Mouse (Mus musculus): ENCODE data around the gene Sugct. TPM values are rescaled to one million over a fixed set of nuclear protein-coding genes. Genes with fewer than 3 reads are reported as not detected.

Sugct gene
- polyA plus RNA-seq, 1 experiment: 0.42 TPM

DNA sequence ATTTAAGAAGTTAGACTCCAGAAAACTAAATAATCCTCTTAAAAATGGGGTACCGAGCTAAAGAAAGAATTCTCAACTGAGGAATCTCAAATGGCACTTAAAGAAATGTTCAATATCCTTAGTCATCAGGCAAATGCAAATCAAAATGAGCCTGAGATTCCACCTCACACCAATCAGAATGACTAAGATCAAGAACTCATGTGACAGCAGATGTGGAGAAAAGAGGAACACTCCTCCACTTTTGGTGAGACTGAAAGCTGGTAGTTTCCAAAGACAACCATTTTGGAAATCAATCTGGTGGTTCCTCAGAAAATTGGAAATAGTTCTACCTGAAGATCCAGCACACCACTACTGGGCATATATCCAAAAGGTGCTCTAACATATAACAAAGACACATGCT is 28.0 kb downstream of the Sugct start:
- no peak overlapping the region for H3ac ChIP-seq (ENCODE audit: control insufficient read depth, insufficient read length, low read depth)
- TF ChIP-seq FOSL1 (IDR thresholded peaks at IDR 0.05; ENCODE audit: insufficient read depth, low read length, poor library complexity, severe bottlenecking) (no peak), USF1 (IDR thresholded peaks at IDR 0.05; ENCODE audit: low read depth) (no peak), CTCF (IDR thresholded peaks at IDR 0.05; ENCODE audit: control insufficient read depth, insufficient read depth, insufficient read length) (no peak), MAX (IDR thresholded peaks at IDR 0.05) (no peak), MYOG (IDR thresholded peaks at IDR 0.05; ENCODE audit: control insufficient read depth, extremely low read depth, insufficient read length) (no peak), CEBPB (IDR thresholded peaks at IDR 0.05; ENCODE audit: low read depth) (no peak), MYOD1 (IDR thresholded peaks at IDR 0.05; ENCODE audit: control insufficient read depth, insufficient read length, low read depth) (no peak)
- no peaks in the 10 kb centered on the region for H3K79me2 ChIP-seq (ENCODE audit: control insufficient read depth, insufficient read depth)
- H3K27me3 ChIP-seq (ENCODE audit: control insufficient read depth, insufficient read depth, insufficient read length): no peaks in the 10 kb centered on the region
- no peaks in the 10 kb centered on the region for H3K79me3 ChIP-seq (ENCODE audit: low read depth)
- H3K36me3 ChIP-seq (ENCODE audit: control insufficient read depth, insufficient read depth): no peaks in the 10 kb centered on the region
- H3K4me3 ChIP-seq (ENCODE audit: insufficient read depth, poor library complexity, severe bottlenecking): no peak overlapping the region

DNA sequence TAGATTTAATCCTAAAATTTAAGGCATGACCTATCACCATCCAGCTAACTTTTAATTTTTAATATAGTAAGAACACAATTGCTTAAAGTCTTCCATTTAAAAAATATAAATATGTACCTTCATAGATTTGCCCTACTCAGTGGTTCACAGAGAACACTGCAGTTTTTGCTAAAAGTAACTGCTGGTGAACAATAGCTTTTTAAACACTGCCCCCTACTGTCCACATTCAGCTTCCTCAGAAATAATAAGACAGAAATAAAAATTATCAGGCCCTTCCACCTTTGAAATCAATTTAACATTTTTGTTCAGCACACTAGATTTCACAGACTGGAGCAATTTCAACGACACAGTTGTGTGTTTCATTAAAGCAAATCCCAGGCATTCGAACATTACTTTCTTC is 53.1 kb downstream of the Sugct start:
- no peaks in the 10 kb centered on the region for H3K79me2 ChIP-seq (ENCODE audit: control insufficient read depth, insufficient read depth)

GRCm38 (mm10) chr13:17638008-17638407 is 57.3 kb downstream of the Sugct start:
- Histone ChIP-seq H3K27me3 (ENCODE audit: control insufficient read depth, insufficient read depth, insufficient read length) (no peaks in the 10 kb centered on the region), H3K79me3 (ENCODE audit: low read depth) (no peaks in the 10 kb centered on the region), H3K4me3 (ENCODE audit: insufficient read depth, poor library complexity, severe bottlenecking) (no peak overlapping the region), H3K36me3 (ENCODE audit: control insufficient read depth, insufficient read depth) (no peaks in the 10 kb centered on the region), H3ac (ENCODE audit: control insufficient read depth, insufficient read length, low read depth) (no peak overlapping the region), H3K79me2 (ENCODE audit: control insufficient read depth, insufficient read depth) (no peaks in the 10 kb centered on the region)
- TF ChIP-seq MAX (IDR thresholded peaks at IDR 0.05): no peak
- TF ChIP-seq USF1 (IDR thresholded peaks at IDR 0.05; ENCODE audit: low read depth): no peak
- no peak for TF ChIP-seq CEBPB (IDR thresholded peaks at IDR 0.05; ENCODE audit: low read depth)
- TF ChIP-seq MYOG (IDR thresholded peaks at IDR 0.05; ENCODE audit: control insufficient read depth, extremely low read depth, insufficient read length): no peak
- no peak for TF ChIP-seq MYOD1 (IDR thresholded peaks at IDR 0.05; ENCODE audit: control insufficient read depth, insufficient read length, low read depth)
- no peak for TF ChIP-seq CTCF (IDR thresholded peaks at IDR 0.05; ENCODE audit: control insufficient read depth, insufficient read depth, insufficient read length)
- no peak for TF ChIP-seq FOSL1 (IDR thresholded peaks at IDR 0.05; ENCODE audit: insufficient read depth, low read length, poor library complexity, severe bottlenecking)

More for the DNA sequence above, 53.1 kb downstream of the Sugct start:
- no peaks in the 10 kb centered on the region for H3K27me3 ChIP-seq (ENCODE audit: control insufficient read depth, insufficient read depth, insufficient read length)
- no peaks in the 10 kb centered on the region for H3K79me3 ChIP-seq (ENCODE audit: low read depth)
- no peak overlapping the region for H3ac ChIP-seq (ENCODE audit: control insufficient read depth, insufficient read length, low read depth)
- TF ChIP-seq USF1 (IDR thresholded peaks at IDR 0.05; ENCODE audit: low read depth): no peak
- no peak for TF ChIP-seq MYOD1 (IDR thresholded peaks at IDR 0.05; ENCODE audit: control insufficient read depth, insufficient read length, low read depth)
- no peak for TF ChIP-seq CEBPB (IDR thresholded peaks at IDR 0.05; ENCODE audit: low read depth)
- TF ChIP-seq CTCF (IDR thresholded peaks at IDR 0.05; ENCODE audit: control insufficient read depth, insufficient read depth, insufficient read length): no peak
- TF ChIP-seq MYOG (IDR thresholded peaks at IDR 0.05; ENCODE audit: control insufficient read depth, extremely low read depth, insufficient read length): no peak
- no peak for TF ChIP-seq MAX (IDR thresholded peaks at IDR 0.05)
- no peak for TF ChIP-seq FOSL1 (IDR thresholded peaks at IDR 0.05; ENCODE audit: insufficient read depth, low read length, poor library complexity, severe bottlenecking)
- H3K36me3 ChIP-seq (ENCODE audit: control insufficient read depth, insufficient read depth): no peaks in the 10 kb centered on the region
- H3K4me3 ChIP-seq (ENCODE audit: insufficient read depth, poor library complexity, severe bottlenecking): no peak overlapping the region

DNA sequence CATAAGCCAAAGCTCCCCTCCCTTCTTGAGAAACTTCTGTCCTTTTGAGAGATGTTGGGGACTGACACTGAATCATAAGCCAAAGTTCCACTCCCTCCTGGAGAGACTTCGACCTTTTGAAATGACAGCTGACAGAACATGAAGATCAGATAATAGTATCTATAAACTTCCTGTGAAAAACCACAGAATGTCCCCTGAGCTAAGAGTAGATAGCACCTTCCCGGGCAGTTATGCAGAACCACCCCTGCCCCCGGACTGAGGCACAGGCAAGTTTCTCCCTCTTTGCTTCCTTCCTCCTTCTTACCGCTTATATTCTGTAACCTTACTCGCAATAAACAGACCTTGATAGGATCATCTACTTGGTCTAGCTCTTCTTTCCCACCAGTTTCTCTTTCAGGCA is 68.2 kb downstream of the Sugct start:
- no peaks in the 10 kb centered on the region for H3K36me3 ChIP-seq (ENCODE audit: control insufficient read depth, insufficient read depth)
- no peak for TF ChIP-seq MYOD1 (IDR thresholded peaks at IDR 0.05; ENCODE audit: control insufficient read depth, insufficient read length, low read depth)
- TF ChIP-seq MAX (IDR thresholded peaks at IDR 0.05): no peak
- TF ChIP-seq CTCF (IDR thresholded peaks at IDR 0.05; ENCODE audit: control insufficient read depth, insufficient read depth, insufficient read length): no peak
- no peak for TF ChIP-seq CEBPB (IDR thresholded peaks at IDR 0.05; ENCODE audit: low read depth)
- no peak for TF ChIP-seq MYOG (IDR thresholded peaks at IDR 0.05; ENCODE audit: control insufficient read depth, extremely low read depth, insufficient read length)
- no peak for TF ChIP-seq USF1 (IDR thresholded peaks at IDR 0.05; ENCODE audit: low read depth)
- no peak for TF ChIP-seq FOSL1 (IDR thresholded peaks at IDR 0.05; ENCODE audit: insufficient read depth, low read length, poor library complexity, severe bottlenecking)
- H3K79me3 ChIP-seq (ENCODE audit: low read depth): no peaks in the 10 kb centered on the region
- H3K4me3 ChIP-seq (ENCODE audit: insufficient read depth, poor library complexity, severe bottlenecking): no peak overlapping the region
- H3ac ChIP-seq (ENCODE audit: control insufficient read depth, insufficient read length, low read depth): no peak overlapping the region
- no peaks in the 10 kb centered on the region for H3K27me3 ChIP-seq (ENCODE audit: control insufficient read depth, insufficient read depth, insufficient read length)
- no peaks in the 10 kb centered on the region for H3K79me2 ChIP-seq (ENCODE audit: control insufficient read depth, insufficient read depth)

DNA sequence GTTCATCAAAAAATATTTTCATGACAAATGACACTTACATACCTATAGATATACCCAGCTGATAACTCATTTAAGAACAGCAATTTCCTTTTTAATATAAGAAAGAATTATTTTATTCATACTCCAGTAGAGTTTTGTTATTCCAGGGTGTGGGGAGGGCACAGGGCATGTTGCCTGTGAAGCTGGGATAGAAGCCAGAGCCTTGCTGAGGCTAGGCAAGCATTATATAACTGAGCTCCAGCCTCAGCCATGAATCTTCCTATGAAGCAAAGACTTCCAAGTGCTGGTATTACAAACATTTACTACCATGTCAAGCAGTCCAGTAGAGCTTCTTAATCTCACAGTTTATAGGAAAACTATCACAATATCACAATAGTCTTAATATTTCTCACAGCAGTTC is 70.4 kb downstream of the Sugct start:
- Histone ChIP-seq H3K79me3 (ENCODE audit: low read depth) (no peaks in the 10 kb centered on the region), H3K27me3 (ENCODE audit: control insufficient read depth, insufficient read depth, insufficient read length) (no peaks in the 10 kb centered on the region), H3K4me3 (ENCODE audit: insufficient read depth, poor library complexity, severe bottlenecking) (no peak overlapping the region), H3ac (ENCODE audit: control insufficient read depth, insufficient read length, low read depth) (no peak overlapping the region), H3K79me2 (ENCODE audit: control insufficient read depth, insufficient read depth) (no peaks in the 10 kb centered on the region), H3K36me3 (ENCODE audit: control insufficient read depth, insufficient read depth) (no peaks in the 10 kb centered on the region)
- TF ChIP-seq USF1 (IDR thresholded peaks at IDR 0.05; ENCODE audit: low read depth) (no peak), CTCF (IDR thresholded peaks at IDR 0.05; ENCODE audit: control insufficient read depth, insufficient read depth, insufficient read length) (no peak), FOSL1 (IDR thresholded peaks at IDR 0.05; ENCODE audit: insufficient read depth, low read length, poor library complexity, severe bottlenecking) (no peak), MAX (IDR thresholded peaks at IDR 0.05) (no peak), CEBPB (IDR thresholded peaks at IDR 0.05; ENCODE audit: low read depth) (no peak), MYOG (IDR thresholded peaks at IDR 0.05; ENCODE audit: control insufficient read depth, extremely low read depth, insufficient read length) (no peak), MYOD1 (IDR thresholded peaks at IDR 0.05; ENCODE audit: control insufficient read depth, insufficient read length, low read depth) (no peak)

GRCm38 (mm10) chr13:17606217-17606616 is 89.1 kb downstream of the Sugct start:
- Histone ChIP-seq H3K27me3 (ENCODE audit: control insufficient read depth, insufficient read depth, insufficient read length) (no peaks in the 10 kb centered on the region), H3K79me3 (ENCODE audit: low read depth) (no peaks in the 10 kb centered on the region), H3K36me3 (ENCODE audit: control insufficient read depth, insufficient read depth) (no peaks in the 10 kb centered on the region), H3K4me3 (ENCODE audit: insufficient read depth, poor library complexity, severe bottlenecking) (no peak overlapping the region), H3K79me2 (ENCODE audit: control insufficient read depth, insufficient read depth) (no peaks in the 10 kb centered on the region), H3ac (ENCODE audit: control insufficient read depth, insufficient read length, low read depth) (no peak overlapping the region)
- no peak for TF ChIP-seq MYOD1 (IDR thresholded peaks at IDR 0.05; ENCODE audit: control insufficient read depth, insufficient read length, low read depth)
- no peak for TF ChIP-seq USF1 (IDR thresholded peaks at IDR 0.05; ENCODE audit: low read depth)
- TF ChIP-seq CEBPB (IDR thresholded peaks at IDR 0.05; ENCODE audit: low read depth): no peak
- no peak for TF ChIP-seq MYOG (IDR thresholded peaks at IDR 0.05; ENCODE audit: control insufficient read depth, extremely low read depth, insufficient read length)
- TF ChIP-seq FOSL1 (IDR thresholded peaks at IDR 0.05; ENCODE audit: insufficient read depth, low read length, poor library complexity, severe bottlenecking): no peak
- no peak for TF ChIP-seq CTCF (IDR thresholded peaks at IDR 0.05; ENCODE audit: control insufficient read depth, insufficient read depth, insufficient read length)

Measured in C2C12 (cell line).